Mouse (Mus musculus): ENCODE measurements around the gene Prpf8. TPM values are rescaled to one million over a fixed set of nuclear protein-coding genes. Genes with fewer than 3 reads are reported as not detected.
"Not testable (repeated sequence)": the region's sequence is repeated elsewhere in the genome, so short reads cannot be mapped to it uniquely, and the experiment has no call there.

The Prpf8 gene
- polyA plus RNA-seq, 1 experiment = 51.2 TPM

- no peak for DNase-seq (ENCODE audit: low read depth, low spot score)
- 48% methylated on average over 5 of the region's 5 CpGs for WGBS
These were observed 63.1 kb downstream of the Prpf8 start for GRCm38 (mm10) chr11:75549658-75550111.

- no peak for DNase-seq (ENCODE audit: low read depth, low spot score)
- WGBS = 55% methylated on average over 12 of the region's 12 CpGs
These were observed 63.8 kb downstream of the Prpf8 start for GRCm38 (mm10) chr11:75550200-75550946.

- DNase-seq (ENCODE audit: low read depth, low spot score) = no peak
- 82% methylated on average over 5 of the region's 5 CpGs for WGBS
These were observed 64.7 kb downstream of the Prpf8 start for GRCm38 (mm10) chr11:75551321-75551720.

GRCm38 (mm10) chr11:75551961-75552441 is 65.4 kb downstream of the Prpf8 start:
- DNase-seq (ENCODE audit: low read depth, low spot score) = no peak
- WGBS = 55% methylated on average over 9 of the region's 9 CpGs

- WGBS = 61% methylated on average over 7 of the region's 7 CpGs
- no peak for DNase-seq (ENCODE audit: low read depth, low spot score)
These were observed 66.4 kb downstream of the Prpf8 start for GRCm38 (mm10) chr11:75552906-75553482.

GRCm38 (mm10) chr11:75556006-75556405 is 69.4 kb downstream of the Prpf8 start:
- not testable (repeated sequence) for DNase-seq (ENCODE audit: low read depth, low spot score)
- WGBS = 94% methylated on average over 6 of the region's 6 CpGs

- DNase-seq (ENCODE audit: low read depth, low spot score) = no peak
- 96% methylated on average over 6 of the region's 6 CpGs for WGBS
These were observed 70.5 kb downstream of the Prpf8 start for GRCm38 (mm10) chr11:75557142-75557541.

GRCm38 (mm10) chr11:75558101-75558500 is 71.5 kb downstream of the Prpf8 start:
- WGBS = 89% methylated on average over 1 of the region's 1 CpGs
- no peak for DNase-seq (ENCODE audit: low read depth, low spot score)

Other genes with a start within 250 kb of the Prpf8 start
- gene Rpa1, start 138.5 kb upstream of the Prpf8 start, polyA plus RNA-seq (2012; rRNA removed) = 16.4 and 18.6 TPM in 2 replicates
- 1.6 and 2.4 TPM in 2 replicates for gene Smyd4, start 138.4 kb upstream of the Prpf8 start, polyA plus RNA-seq (2012; rRNA removed)
- 12.0 and 12.7 TPM in 2 replicates for gene Serpinf1, start 64.1 kb upstream of the Prpf8 start, polyA plus RNA-seq (2012; rRNA removed)
- gene Serpinf2, start 47.2 kb upstream of the Prpf8 start, polyA plus RNA-seq (2012; rRNA removed) = 2.8 and 3.8 TPM in 2 replicates
- 9.4 and 10.8 TPM in 2 replicates for gene Wdr81, start 32.1 kb upstream of the Prpf8 start, polyA plus RNA-seq (2012; rRNA removed)
- 20.6 and 48.3 TPM in 2 replicates for gene Tlcd2, start 25.1 kb upstream of the Prpf8 start, polyA plus RNA-seq (2012; rRNA removed)
- gene Rilp, start 23.3 kb downstream of the Prpf8 start, polyA plus RNA-seq (2012; rRNA removed) = 8.9 and 11.3 TPM in 2 replicates
- gene Scarf1, start 26.7 kb downstream of the Prpf8 start, polyA plus RNA-seq (2012; rRNA removed) = 3.8 and 5.9 TPM in 2 replicates
- 122 and 330 TPM in 2 replicates for gene Slc43a2, start 44.9 kb downstream of the Prpf8 start, polyA plus RNA-seq (2012; rRNA removed)
- gene Pitpna, start 101.3 kb downstream of the Prpf8 start, polyA plus RNA-seq (2012; rRNA removed) = 168 and 190 TPM in 2 replicates
- gene Inpp5k, start 144.2 kb downstream of the Prpf8 start, polyA plus RNA-seq (2012; rRNA removed) = 28.0 and 39.4 TPM in 2 replicates
- 37.4 and 47.2 TPM in 2 replicates for gene Myo1c, start 163.7 kb downstream of the Prpf8 start, polyA plus RNA-seq (2012; rRNA removed)
- 30.5 and 39.8 TPM in 2 replicates for gene Crk, start 192.4 kb downstream of the Prpf8 start, polyA plus RNA-seq (2012; rRNA removed)
- 162 and 172 TPM in 2 replicates for gene Ywhae, start 246.1 kb downstream of the Prpf8 start, polyA plus RNA-seq (2012; rRNA removed)